Mouse (Mus musculus): Measurements from ENCODE around the gene Cntn2.

DNA sequence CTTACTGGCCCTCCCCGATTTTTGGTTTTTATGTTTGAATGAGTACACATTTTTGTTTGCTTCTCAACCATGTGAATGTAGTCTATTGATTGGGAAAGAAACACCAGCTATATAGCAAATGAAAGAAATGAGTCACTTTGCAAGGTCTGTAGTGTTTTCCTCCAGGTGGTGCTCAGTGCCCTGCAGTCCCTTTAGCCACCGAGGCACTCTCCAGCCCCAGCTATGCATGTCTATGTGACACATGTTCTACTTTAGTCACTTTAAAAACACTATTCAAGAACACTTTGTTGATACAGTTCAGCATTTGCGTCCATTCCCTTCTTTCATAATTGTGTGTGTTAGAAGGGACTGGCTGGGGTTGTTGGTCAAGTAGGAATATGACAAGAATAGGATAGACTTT lies 59.8 kb downstream of the Cntn2 start:
- TF ChIP-seq FLI1 (IDR thresholded peaks at IDR 0.05; ENCODE audit: low read length) (no peak), GATA1 (IDR thresholded peaks at IDR 0.05; ENCODE audit: borderline replicate concordance, low read length) (no peak)
